Mouse (Mus musculus): ENCODE data around the gene Mdga1.
A peak's percentile ranks its signal among the peaks of the same experiment; 100 is the strongest.

The Mdga1 gene

DNA sequence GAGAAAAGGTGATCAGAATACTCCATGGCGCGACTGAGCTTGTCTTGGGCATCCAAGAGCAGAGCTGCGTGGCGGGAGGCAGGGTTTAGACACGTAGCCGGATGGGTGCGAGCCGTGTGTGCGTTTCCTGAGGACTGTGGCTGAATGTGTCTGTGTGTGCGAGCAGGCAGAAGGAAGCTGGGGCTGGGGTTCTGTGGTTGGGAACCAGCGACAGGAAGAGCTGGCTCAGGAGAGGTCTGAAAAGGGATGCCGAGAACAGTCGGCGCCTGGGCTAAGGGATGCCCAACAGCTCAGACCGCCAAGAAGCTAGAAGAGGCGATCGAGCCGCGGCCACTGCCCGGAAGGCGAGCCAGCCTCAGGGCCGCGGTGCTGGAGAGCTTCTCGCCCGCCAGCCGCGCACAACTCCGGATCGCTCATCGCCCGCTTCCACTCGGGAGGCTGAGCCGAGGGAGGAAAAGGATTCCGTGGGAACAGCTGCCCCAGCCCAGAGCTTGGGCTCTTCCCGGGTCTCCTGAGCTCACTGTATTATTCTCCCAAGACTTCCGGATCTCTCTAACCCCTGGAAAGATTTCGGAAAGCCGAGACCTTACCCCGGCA lies 83.1 kb downstream of the Mdga1 start:
- no peak for DNase-seq (ENCODE audit: low read depth)

DNA sequence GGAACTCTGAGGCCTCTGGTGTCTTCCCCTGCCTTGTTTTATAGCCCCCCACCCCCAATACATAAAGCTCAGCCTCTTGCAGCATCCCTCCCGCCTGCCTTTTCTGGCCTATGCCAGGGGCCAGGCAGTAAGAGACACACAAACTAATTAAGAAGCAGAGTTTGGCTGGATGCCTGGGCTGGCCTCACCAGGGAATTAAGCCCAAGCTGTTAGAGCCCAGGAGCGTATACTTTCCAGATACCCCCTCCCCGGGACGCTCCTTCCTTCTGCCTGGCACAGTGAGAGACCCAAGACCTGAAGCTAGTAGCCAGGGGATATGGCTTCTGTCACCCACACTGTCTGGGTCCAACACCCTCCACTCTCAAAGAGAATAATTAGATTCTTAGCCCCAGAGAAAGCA lies 83.8 kb downstream of the Mdga1 start:
- DNase-seq (ENCODE audit: low read depth), result no peak

DNA sequence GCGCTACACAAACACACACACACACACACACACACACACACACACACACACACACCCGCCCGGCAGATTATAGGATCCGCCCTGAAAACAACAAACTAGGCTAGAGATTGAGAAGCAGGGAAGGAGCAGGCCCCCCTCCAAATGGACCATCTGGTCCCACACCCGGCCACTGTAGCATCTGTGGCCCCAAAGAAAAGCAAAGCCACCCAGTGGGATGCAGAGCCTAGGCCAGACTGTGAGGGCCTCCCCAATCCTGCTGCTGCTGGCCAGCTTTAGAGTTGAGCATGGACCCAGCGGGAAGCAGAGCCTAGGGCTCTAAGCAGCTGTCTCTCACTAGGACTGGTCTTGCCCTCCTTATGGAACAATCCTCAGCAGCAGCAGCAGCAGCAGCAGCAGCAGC lies 85.3 kb downstream of the Mdga1 start:
- DNase-seq (ENCODE audit: low read depth), result no peak

DNA sequence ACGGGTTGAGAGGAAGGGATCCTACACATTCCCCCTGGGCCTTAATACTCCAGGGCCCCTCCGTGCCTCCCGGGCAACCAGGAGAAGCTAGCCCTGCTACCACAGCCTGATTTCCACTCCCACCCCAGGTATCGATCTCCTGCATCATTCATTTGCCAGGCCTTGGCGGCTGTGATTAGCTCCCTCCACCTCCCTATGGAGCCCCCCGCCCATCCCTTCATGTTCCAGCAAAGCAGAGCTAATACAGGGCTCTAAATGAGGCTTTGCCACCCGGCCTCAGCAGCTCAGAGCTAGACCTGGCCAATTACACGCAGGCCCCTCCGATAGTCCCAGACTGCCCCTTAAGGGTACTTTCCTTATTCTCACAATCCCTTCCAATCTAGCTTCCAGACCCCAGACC lies 86.5 kb downstream of the Mdga1 start:
- DNase-seq (ENCODE audit: low read depth), result no peak

DNA sequence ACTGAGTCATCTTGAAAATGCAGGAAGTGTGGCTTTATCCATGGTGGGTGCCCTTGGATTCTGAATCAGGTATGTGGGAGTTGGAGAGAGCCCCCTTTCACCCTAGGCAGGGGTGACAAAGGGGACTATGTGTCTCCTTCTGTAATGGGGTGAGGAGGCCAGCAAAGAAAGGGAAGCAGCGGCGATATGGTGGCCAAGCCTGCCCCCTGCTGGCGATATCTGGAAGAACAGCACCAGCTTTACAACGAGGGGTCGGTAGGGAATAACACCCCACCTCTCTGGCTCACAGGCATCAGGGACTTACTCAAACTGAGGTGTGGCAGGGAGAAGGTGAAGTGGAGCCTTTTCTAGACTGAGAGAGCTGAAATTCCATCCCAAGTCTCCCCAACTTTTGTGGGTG lies 87.0 kb downstream of the Mdga1 start:
- DNase-seq (ENCODE audit: low read depth), result peak; percentile 43

DNA sequence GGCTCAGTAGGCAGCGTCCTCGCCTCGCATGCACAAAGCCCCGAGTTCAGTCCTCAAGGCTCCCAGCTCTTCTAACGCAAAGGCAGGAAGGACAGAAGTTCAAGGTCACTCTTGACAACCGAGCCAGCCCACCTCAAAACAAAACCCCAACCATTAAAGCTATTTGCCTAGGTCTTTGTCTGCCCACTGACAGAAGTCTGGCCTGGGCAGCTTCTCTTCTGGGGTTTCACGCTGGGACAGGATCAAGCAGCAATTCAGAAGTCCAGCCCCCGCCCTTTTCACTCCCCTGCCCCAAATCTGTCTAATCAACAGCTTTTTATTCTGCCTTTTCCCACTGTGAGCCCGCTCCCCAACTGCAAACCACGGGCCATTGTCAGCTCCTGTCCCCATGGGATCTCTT lies 89.6 kb downstream of the Mdga1 start:
- DNase-seq (ENCODE audit: low read depth), result no peak

DNA sequence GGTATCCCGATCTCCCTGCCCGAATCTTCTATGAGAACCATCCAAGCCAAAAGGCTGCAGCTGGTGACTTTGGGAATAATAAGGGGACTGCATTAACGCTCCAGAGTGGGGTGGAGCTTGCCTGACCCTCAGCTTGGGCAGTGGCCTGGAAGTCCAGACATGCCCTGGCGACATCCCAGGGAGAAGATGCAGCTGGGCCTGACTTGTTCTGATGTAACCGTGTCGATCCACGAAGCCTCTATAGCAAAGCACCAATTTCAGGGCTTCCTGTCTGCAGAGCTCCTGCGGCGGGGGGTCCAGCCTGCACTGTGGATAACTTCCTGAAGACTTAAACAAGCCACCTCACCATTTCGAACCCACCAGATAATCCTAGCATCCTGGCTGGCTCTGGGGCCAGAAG lies 90.9 kb downstream of the Mdga1 start:
- no peak for DNase-seq (ENCODE audit: low read depth)

DNA sequence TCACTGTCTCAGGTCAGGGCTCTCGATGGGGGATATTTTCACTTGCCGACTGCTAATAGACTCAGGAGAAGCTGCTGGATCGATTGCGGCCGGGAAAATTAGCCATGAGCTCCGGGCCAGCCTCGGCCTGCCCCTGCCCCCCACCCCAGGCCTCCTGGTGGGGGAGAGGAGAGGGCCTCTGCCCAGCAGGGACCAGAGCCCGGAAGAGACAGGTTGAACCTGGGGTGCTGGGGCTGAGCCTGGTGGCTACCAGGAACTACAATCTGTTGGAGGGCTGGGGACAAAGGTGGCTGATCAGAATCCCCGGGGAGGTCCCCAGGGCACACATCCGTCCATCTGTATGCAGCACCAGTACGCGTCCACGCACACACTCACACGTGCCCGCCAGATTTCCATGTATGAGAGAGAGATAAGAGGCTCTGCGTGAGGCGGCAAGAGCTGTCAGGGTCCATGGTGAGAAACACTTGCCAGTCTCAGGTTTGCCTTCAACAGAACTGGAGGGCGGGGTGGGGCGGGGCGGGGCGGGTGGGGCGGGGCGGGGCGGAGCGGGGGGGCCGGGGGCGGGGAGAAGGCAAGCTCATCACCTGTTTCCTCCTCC lies 95.7 kb downstream of the Mdga1 start:
- DNase-seq (ENCODE audit: low read depth), result no peak

DNA sequence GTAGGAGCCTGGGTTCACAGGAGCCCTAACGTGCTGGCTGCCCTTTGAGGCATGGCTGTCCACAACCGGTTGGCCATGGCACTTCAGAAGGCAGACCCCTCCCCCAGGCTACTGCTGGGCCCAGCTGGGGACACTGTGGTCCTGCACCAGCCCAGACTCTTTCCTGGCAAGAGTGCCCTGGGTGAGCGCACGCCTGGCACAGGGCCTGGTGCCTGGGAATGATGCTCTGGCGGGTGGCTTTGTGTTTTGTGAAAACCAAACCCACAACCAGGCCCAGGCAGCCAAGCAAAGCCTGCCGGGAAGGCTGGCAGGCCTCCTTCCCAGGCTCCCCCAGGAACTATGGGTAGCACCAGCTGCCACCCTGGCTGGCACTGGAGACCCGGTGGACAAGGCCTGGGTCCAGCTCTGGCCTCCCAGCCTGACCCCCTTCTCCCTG lies 96.3 kb downstream of the Mdga1 start:
- no peak for DNase-seq (ENCODE audit: low read depth)

DNA sequence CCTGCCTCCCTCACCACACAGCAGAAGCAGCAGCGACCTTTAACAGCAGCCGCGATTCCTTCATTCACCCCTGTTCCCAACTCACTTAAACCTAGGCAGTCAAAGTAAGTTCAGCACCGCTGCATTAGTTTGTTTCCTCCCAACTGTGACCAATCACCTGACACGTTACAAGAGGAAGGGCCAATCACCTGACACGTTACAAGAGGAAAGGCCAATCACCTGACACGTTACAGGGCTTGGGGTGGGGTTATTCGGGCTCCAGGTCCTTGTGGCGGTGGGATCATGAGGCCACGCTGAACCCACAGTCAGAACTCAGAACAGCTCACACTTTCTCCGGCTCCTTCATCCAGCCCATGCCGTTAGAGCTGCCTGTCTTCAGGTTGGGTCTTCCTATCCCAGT lies 99.6 kb downstream of the Mdga1 start:
- no peak for DNase-seq (ENCODE audit: low read depth)

DNA sequence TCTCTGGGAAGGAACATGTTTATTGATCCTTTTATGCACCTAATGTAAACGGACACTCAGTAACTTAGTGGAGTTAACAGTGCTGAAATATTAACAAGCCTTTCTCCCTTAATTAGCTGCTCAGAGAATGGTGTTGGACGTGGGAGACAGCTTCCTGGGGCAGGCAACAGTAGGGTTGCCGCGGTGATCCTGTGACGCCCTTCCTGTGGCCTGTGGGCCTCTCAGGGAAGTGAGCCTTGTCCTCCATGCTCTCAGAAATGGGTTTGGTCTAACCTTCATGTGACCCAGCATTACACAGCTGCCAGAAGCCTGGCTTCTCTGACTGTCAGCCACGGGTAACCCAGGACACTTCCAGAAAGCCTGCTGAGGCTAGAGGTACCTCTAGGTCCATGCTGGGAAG lies 104.0 kb downstream of the Mdga1 start:
- DNase-seq (ENCODE audit: low read depth), result no peak

DNA sequence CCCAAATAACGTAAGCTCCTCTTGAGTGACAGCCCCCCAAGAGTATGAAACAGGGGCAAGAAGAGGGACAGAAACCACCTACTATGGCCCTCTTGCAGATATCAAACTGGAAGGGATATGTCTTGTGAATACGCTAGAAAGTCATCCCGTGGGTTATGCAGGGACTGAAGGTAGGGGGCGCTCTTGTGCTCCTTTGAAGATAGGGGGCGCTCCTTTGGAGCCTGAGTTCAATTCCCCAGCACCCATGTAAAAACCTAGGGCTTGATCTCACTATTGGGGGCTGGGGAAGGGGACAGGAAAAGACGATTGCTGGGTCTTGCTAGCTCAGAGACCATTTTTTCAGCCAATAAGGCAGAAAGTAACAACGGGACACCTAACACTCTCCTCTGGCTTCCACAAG lies 105.4 kb downstream of the Mdga1 start:
- DNase-seq (ENCODE audit: low read depth), result no peak

DNA sequence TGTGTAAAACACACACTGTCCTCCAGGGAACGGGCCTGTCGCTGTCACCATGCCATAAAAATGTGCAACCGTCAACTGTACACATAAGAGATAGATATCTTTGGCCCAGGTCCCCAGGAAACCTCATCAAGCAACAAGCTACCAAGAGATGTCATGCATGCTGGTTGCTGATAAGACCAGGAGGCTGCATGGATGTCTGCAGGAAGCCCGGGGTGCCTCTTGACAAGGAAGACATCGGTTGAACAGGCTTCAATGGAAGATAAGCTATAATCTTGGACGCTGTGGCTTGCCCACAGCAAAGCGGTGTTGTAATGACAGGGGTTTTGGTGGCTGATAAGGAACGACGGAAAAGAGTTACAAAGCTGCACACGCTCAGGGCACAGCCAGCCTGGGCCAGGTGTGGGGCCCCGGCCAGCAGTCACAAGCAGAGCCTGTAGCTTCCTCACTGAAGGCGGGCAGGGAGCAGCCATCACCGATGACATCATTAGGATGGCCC lies 110.1 kb downstream of the Mdga1 start:
- peak; percentile 62 for DNase-seq (ENCODE audit: low read depth)

DNA sequence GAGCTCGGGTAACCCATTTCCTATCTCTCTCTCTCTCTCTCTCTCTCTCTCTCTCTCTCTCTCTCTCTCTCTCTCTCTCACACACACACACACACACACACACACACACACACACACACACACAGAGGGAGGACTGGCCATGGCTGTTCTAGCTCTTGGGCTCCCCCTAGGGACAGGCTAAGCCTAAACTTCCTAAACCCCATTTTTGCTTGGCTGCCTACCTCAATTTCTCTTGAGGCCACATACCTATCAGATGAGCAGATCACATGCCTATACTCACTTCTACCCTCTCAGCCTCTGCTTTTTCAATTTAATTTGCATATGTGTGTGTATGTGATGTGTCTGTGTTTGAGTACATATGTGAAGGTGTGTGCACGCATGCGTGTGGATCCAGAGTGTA lies 111.1 kb downstream of the Mdga1 start:
- DNase-seq (ENCODE audit: low read depth), result no peak

DNA sequence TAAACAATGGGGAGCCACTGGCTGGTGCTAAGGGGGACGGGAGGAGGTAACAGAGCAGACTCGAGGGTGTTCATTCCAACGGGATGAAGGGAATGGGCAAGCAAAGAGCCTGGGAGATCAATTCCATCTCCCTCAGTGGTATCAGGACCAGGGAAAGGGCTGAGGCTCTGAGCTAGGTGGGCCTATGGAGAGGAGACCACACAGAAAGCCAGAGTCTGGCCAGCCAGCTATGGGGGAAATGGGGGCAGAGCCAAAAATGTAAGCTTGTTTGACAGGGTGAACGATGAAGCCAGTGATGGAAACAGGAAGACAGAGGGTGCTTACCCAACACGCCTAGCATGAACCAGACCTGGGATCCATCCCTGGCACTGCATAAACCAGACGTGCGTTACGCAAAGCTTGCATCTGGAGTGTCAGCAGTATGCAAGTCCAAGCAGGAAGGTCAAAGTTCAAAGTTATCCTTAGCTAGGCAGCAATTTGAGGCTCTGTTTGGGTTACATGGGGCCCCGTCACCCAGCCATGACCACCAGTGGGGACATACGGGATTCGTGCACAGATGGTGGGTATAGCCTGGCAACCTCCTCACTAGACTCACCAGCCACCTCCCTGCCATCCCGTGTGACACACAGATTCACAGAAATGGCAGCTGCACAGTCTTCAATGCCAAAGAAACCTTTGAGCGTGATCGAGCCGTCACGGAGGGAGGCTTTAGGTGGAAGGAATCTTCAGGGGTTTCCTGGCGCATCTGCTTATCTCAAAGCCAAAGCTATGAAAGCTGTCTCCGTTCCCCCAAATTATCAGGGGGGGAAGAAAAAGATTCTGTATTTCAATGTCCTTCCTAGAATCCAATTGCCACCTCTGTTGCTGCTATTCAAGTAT lies 113.9 kb downstream of the Mdga1 start:
- DNase-seq (ENCODE audit: low read depth), result no peak

DNA sequence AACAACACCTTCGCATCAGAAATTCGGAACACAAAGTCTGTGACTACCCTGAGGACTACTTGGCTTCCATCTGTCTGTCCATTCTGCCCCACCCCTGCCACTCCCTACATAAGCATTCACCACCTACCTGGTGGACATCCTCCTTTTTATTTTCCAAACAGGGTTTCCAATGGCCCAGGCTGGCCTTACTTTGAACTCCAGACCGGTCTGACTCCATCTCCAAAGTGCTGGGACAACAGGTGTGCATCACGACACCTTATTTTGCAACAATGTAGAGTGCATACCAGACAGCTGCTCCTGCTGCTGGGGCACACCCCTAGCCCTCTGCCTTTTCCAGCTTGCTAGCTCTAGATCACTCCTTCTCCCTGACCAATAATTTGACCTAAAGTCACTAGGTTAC lies 115.1 kb downstream of the Mdga1 start:
- no peak for DNase-seq (ENCODE audit: low read depth)

DNA sequence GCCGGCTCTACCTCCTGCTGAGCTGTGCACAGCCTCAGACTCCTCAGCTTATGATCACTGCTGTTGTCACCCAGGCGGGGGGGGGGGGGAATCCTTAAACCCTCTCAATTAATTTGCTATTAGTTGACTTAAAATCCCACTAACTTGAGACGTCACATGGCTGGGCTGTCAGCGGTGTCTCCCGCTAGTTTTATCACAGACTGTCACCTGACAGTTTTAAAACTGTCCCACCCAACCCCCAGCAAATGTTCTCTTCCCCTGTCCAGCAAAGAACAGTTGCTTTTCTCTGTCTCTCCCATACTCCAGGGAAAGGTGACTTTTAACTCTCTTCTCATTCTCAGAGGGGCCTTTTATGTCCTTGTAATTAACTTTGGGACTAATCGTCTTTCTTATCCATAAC lies 115.5 kb downstream of the Mdga1 start:
- no peak for DNase-seq (ENCODE audit: low read depth)

DNA sequence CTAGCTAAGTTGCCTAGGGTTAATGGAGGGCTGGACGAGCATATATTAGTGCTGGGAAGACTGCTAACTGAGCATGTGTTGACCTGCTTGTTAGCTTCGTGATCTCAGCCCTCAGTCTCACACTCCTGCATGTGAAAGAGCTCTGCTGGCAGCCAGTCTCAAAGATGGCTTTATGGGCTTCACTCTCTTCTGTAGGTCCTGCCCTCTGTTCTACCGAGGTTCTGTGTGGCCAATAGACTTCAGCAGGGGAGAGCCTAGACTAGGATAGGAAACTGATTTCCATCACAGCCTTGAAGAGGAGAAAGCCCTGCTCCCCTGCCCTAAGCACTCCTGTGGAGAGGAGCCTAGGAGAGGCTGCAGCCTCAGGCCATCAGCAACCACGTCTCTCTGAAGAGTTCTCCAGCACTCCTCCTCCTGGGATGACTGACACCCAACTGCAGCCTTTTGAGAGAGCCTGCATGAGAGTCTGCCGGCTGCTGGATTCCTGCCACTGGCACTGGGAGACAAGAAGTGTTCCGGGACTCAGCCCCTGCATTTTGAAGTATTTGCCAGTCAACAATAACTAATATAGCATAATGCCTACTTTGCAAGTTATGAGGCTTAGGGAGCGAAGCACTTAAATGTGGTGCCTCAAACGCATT lies 116.9 kb downstream of the Mdga1 start:
- DNase-seq (ENCODE audit: low read depth), result no peak

DNA sequence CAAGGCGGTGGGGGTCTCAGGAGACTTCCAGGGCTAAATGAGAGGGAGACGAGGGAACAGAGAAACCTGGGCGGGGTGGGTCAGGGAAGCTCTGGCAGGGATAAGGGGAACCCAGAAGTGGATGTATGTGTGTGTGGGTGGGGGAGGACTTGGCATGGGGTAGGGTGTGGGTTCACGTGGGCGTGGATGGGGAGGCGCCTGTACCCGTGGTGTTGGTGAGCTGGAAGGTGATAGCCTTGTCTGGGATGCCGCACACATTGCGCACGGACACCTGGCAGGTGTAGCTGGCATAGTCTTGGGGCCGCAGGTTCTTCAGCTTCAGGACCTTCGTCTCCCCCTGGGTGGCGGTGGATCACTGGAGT lies 120.5 kb downstream of the Mdga1 start:
- no peak for DNase-seq (ENCODE audit: low read depth)

DNA sequence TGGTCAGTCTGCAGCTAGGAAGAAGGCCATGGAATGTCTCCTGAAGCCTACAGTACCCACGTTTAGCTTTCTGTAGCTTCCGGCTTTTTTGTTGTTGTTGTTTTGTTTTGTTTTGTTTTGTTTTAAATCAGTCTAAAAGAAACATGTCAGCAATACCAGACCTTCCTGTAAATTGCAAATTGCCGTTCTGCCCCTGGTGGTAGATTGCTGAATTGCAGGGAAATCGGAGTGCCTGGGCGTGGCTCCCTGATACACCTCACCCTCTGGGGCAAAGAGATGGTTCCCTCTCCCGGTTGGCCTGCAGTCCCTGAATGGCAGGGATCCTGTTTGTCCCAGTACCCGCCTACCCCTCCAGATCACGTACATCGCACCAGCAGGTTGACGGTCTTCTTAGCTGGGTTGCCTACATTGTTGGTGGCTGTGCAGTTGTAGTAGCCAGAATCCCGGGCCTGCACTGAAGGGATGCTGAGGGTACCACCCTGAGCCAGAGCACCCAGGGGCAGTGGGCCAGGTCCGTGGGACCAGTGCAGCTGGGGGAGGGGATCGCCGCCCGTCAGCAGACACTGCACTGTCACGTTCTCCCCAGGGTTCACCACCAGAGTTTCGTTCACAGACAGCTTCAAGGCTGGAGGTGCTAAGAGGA lies 121.0 kb downstream of the Mdga1 start:
- DNase-seq (ENCODE audit: low read depth), result peak; percentile 63

DNA sequence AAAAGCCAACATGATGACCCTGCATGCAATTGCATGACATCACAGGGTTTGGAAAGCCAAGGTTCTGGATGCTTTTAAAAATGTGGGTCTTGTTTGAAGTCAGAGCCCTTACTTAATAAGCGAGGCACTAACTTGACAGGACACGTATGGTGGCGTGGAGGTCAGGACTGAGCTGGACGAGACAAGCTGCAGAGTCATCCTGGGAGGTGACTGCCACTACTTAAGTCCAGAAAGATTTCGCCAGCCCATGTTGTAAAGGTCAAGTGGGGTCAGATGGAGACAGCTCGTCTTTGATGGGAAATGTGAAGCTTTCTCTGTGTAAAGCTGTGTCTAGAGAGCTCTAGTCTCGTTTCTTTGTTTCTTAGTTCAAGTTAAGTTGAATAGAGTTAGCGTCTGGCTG lies 122.6 kb downstream of the Mdga1 start:
- DNase-seq (ENCODE audit: low read depth), result no peak

DNA sequence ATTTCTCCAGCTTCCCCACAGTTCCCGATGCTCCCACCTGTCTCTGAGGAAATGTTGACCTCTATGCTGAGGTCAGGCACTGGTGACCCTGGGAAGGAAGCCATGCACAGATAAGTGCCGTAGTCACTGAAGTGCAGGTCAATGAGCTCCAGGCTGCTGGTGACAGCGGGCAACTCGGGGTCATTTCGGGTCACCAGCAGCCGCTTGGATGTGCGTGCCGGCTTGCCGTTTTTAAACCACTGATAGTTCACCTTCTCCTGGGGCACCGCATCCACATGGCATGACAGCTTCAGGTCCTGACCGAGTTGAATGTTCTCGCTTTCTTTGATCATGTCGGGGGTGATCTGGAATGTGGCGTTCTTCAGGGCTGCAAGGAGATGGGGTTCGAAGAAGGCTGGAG lies 123.6 kb downstream of the Mdga1 start:
- DNase-seq (ENCODE audit: low read depth), result no peak
